Mouse (Mus musculus) left cerebral cortex, postnatal 36 days (tissue): Measurements from ENCODE around the gene Polr1d. TPM values are rescaled to one million over a fixed set of nuclear protein-coding genes. Genes with fewer than 3 reads are reported as not detected.

Experiments
- DNase-seq, 2 experiments: peaks; one replicate each; pipeline ENCODE4 v3.0.0; 2021 to 2022; ENCODE audit warnings: low spot score in 2 of 2, mixed read lengths in 1 of 2
- intact Hi-C: fragments of 180-260 bp; cut with DNase I; formaldehyde crosslinking; loops from one replicate; pipeline ENCODE4 v1.15.1; 2025
- total RNA-seq, 2 experiments: library from RNA; stranded (reverse); gene quantifications; 2 replicates each; pipeline ENCODE4 v1.2.3; 2021

Polr1d gene
- total RNA-seq, 2 experiments from 2014 or later, result 61.3 to 78.1 TPM

DNA sequence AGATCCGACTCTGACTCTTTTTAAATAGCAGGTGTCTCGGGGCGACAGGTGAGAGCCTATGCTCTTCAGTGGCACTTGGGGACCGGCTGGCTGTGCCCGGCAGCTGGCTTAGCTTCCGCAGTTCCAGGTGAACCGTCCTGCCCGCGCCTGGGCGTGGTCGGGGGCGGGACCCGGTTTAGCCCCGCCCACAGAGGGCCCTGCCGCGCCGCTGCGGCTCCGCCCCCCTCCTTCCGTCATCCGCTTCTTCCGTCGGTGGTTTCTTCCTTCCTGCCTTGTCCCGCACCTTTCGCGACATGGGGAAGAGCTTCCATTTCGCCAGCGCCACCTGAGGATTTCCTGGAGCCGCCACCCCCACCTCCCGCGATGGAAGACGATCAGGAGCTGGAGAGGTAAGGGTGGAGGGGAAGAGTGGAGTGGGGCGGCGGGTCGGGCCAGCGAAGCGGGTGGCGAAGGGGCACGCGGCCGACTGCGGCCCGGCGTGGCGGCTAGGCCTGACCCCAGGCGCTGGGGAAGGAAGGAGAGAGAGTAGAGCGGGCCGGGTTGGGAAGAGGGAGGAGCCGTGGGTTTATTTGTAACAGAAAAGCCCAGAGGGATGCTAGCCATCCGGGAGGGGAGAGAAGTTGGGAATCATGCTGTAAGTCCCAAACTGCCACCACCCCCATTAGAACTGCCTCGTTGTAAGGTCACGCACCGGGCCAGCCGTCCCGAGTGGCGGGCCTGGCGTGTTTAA lies 620 bp downstream of the Polr1d start:
- peak; percentile 87 to 90 for DNase-seq
- intact Hi-C loops, result loop anchor here (2.0 to 5.0 kb wide), 3 partner anchors 41 to 130 kb away; partner anchors contain the start of gene Gtf3a

DNA sequence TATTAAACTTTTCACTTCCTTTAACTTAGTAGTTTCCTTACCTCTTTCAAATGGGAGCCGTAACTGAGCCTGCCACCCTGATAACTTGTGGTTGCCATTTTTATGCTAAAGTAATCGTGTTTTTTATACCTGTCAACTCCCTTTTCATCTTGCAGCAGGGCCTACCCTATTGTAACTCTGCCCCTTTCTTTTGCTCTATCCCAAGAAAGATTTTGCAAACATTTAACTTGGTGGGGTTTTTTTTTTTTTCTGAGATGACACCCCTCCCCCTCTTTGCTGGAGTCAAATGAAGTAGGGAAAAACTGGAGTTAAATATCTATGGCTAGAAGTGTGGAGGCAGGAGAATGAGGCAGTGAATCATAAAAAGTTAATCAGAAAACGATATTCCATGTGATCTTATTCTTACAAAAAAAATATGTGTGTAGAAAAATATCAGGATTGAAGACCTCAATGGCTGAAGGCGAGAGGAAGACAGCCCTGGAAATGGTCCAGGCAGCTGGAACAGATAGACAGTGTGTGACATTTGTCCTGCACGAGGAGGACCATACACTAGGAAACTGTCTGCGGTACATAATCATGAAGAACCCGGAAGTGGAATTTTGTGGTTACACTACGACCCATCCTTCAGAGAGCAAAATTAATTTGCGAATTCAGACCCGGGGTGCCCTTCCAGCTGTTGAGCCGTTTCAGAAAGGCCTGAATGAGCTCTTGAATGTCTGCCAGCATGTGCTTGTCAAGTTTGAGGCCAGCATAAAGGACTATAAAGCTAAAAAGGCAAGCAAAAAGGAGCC lies 1.5 kb downstream of the Polr1d start:
- DNase-seq, result no peak
- intact Hi-C loops, result loop anchor here (5.0 kb wide), 2 partner anchors 91 to 131 kb away; partner anchors contain the start of gene Gtf3a

DNA sequence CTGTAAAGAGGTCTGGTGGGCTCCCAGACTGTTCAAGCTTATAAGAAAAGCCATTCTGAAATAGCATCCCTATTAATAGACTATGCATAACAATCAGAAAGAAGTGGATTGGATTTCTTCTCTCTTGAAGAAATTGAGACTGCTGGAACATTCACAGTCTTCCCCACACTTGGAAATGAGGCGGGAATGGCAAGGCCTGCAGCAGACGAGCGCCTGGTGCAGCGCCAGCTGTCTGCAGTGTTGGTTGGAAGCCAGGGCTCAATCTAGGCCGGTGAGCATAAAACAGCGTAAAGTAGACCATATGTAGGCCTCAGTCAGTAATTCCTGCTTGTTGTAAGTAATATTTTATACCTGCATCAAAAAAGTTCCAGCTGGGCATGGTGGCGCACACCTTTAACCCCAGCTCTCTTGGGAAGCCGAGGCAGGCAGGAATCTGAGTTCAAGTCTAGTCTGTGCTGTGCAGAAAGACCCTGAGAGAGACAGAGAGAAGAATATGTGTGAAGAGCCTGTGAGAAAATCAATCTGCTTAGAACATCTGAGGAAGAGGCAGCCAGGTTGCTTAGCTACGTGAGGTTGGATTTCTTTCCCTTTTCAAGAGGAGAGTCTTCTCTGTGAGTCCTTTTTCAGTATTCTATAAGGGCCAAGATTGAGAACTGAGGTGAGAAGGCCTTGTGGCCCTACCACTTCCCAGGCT lies 8.5 kb downstream of the Polr1d start:
- DNase-seq, result peak; percentile 78 to 83

DNA sequence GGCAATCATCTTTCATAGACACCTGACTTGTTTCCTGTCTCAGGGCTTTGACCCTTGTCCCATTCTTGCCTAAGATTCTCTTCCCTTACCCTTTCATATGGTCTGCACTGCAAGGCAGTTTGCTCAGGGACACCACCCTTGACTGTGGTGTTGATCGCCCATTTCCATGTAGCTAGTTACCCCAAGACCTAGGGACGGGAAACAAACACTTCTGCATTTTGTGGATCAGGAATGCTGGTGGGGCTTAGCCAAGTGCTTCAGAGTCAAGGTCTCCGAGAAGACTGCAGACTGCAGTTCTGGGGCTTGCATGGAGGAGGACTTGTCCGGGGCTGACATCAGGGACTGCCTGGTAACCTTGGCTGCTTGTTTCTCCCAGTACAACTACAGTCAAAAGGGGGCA lies 10.0 kb downstream of the Polr1d start:
- DNase-seq, result no peak
- intact Hi-C loops, result no loop called here

More for the DNA sequence above, 8.5 kb downstream of the Polr1d start:
- intact Hi-C loops, result no loop called here

DNA sequence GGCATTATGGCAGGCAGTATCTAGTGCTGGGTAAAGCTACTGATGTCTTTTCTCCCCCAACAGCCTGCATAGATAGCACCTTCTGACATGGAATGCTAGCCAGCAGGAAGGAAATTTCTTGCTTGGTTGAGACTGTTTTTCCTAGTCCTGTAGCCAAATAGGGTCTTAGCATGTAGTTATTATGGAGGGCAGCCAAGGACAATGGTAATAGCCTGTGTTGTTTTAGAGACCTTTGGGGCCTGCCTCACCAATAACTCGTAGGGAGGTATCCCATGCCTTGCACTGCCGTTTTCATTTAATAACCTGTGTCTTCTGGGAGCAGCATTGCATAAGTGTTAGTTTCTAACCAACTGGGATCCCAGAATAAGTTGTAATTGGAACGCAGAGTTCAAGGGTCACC lies 13.0 kb downstream of the Polr1d start:
- no peak for DNase-seq
- intact Hi-C loops, result no loop called here

DNA sequence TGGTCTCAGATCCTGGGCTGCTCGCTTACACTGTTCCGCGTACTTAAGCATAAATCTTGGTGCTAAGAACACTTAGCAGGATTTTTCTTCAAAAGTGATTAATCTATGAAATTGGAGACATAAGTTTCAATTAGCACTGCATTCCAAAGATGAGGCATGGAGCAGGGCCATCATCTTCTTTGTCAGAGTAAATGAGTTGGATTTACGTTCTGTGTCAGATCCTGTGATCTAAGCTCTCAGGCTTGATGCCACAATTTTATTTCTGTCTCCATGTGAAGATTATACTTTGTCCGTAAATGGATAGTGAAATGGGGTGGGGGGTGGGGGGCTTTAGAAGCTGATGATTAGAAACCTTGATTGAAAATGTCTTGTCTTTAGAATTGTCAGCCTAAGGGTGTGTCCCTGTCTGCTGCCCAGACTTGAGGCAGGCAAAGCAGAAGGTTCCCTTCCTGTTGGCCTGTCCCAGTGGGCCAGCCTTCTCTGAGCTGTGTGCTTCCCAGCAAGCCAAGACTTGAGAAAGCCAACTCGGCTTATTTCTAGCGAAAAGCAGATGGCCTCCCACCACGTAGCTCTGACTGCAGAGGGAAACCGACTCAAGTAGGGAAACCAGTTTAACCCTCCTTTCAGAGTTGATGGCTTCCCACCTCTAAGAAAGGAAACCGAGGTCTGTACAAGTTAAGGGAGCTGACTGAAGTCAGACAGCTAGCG lies 13.6 kb downstream of the Polr1d start:
- intact Hi-C loops, result no loop called here
- DNase-seq, result peak in 1 of 2 experiments; percentile 25

DNA sequence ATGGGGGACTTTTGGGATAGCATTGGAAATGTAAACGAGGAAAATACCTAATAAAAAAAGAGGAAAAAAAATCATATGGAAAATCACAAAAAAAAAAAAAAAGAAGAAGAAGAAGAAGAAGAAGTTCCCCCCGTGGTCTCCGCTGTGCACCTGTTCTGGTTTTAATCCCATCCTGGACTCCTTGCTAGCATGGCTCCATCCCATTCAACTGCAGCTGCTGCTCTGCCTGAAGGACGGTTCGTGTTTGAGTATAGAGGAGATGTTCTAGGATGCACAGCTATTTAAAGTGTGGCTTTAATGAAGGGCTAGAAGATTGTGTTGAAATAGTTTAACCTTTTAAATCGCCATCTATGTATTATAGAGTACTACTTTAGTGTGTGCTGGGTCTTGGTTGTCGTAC lies 15.6 kb downstream of the Polr1d start:
- intact Hi-C loops, result no loop called here

DNA sequence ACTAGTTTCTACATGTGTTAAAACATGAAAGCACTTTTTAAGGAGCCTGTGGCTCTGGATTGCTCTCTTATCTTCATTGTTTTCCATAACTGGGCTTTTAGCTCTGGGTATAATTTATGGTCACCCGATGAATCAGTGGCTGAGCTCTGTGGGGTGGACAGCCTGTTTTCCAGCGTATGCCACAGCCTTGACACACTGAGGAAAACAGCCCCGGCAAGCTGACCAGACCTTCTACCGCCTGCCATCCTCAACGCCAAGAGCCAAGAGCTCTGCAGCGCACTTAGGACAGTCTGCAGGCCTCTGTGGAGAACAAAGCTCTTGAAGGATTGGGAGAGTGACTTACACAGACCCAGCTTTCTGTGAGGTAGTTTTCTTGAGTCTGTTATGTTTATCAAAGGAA lies 17.4 kb downstream of the Polr1d start:
- no peak for DNase-seq
- intact Hi-C loops, result no loop called here

More for the DNA sequence above, 15.6 kb downstream of the Polr1d start:
- no peak for DNase-seq

DNA sequence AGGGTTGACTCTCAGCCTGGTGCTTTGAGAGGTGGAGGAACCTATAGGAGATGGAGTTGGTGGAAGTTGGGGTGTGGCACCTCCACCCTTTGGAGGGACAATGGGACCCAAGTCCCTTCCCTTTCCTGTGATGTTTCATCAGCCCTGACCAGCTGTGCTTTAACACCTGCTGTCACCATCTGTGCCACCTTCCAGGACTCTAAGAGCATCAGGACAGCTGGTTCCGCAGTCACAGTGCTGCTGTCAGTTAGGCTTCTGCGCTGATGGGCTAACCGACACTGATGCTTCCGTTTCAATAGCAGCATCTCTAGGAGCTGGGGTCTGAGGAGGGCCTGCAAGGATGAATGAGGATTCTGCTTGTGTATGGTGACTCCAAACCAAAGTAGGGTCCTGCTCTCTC lies 19.7 kb downstream of the Polr1d start:
- DNase-seq, result no peak
- intact Hi-C loops, result no loop called here

DNA sequence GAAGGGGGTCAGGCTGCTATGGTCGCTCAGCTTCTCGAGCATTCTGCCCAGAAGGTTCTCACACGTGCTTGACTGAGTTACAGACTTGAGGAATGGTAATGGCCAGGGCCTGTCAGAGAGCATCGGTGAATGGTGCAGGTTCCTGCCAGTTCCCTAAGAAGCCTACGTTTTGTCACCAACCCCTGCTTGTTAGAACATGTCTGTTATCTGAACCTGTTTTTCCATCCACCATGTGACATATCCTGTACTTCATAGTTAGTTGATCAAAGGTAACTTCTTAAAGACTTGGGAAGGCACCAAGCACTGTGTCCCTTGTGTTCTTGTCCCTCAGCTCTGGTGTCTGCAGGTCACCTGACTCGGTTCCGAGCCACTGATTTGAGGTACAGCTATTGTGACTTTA lies 21.8 kb downstream of the Polr1d start:
- no peak for DNase-seq
- intact Hi-C loops, result no loop called here

DNA sequence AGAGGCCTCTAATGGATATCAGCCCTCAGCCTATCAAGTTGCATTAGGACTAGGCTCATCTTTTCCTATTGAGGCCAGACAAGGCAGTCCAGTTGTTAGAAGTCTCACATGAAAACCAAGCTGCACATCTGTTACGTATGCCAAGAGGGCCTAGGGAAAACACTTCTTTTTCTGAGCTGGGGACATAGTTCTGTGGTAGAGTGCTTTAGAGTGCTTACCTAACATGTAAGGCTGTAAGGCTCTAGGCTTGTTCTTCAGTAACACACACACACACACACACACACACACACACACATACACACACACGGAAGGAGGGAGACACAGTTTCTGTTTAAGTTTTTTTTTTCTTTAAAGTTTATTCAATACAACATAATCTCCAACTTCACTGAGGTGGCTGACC lies 23.3 kb downstream of the Polr1d start:
- no peak for DNase-seq
- intact Hi-C loops, result no loop called here

DNA sequence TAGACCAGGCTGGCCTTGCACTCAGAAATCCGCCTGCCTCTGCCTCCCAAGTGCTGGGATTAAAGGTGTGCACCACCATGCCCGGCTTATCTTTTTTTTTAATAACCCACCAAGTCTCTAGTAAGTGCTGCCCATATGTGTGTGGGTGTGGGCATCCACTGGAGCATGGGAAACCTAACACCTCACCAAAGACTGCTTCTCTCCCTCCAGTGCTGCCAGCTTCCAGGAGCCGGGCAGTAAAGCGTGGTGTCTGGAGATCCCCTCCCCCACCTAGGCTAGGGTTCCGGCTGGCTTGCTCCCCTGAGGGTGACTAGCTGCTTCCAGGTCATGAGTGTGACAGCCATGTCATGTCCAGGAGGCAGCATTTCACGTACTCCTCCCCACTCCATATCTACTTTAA lies 25.4 kb downstream of the Polr1d start:
- no peak for DNase-seq
- intact Hi-C loops, result no loop called here

DNA sequence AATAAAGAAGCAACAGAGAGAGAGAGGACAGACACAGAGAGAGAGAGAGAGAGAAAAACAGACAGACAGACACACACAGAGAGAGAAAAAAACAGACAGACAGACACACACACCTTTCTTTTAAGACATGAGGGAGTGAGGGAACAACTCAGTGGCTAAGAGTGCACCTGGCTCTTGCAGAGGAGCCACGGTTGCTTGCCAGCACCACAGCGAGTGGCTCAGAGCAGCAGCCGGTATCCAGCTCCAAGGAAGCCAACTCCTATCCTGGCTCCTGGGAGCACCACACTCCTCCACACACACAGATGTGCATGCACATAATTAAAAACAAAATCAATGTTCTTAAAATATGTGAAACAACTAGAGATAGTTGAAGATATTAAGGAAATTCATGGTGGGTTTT lies 30.4 kb downstream of the Polr1d start:
- intact Hi-C loops, result no loop called here
- DNase-seq, result no peak

DNA sequence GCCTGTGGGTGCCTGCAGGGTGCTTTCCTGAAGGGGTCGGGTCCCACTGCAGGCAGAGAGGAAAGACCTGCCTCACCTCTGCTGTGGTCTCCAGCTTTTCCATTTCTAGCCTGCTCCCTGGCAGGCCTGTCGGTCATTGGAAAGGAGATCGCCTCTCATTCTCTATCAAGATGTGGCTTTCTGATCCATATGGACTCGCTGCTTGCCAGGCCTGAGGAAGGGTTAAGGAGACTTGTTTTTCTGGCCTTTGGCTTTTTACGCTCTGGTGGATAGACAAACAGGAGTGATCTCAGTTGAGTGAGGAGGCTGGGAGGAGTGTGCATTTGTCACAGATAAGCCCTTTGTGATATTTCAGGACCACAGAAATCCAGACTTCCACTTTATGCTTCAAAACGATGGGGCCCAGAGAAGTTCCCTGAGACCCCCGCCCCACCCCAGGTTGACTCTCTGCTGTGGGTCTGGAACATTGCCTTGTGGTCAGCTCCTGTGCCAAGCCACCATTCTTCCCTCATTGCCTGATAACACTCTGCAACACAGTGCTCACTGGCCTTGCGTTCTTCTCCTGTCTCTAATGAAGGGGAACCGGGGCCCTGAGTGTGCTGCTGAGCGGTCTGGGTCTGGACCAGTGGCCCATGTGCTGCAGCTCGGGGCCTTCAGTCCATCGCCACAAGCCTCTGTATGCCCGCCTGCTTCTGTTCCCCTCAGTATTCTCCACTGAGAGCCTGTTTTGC lies 32.2 kb downstream of the Polr1d start:
- no peak for DNase-seq
- intact Hi-C loops, result no loop called here

DNA sequence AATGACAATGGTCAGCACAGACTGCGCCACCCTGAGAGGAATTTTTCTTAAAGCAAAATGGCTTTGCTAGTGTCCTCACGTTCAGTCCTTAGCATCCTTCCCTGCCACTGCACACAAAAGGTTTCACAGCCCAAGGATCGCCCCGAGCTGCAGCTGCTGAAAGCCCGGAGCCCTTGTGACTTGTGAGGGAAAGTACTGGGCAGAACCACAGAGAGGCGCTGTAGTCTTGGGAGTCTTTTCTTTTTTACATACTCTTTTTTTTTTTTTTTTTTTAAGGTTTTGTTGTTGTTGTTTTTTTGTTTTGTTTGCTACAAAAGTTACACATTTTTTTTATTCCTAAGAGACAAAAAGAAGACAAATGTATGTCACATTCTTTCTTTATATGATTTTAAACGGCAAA lies 37.9 kb downstream of the Polr1d start:
- intact Hi-C loops, result no loop called here
- DNase-seq, result no peak

DNA sequence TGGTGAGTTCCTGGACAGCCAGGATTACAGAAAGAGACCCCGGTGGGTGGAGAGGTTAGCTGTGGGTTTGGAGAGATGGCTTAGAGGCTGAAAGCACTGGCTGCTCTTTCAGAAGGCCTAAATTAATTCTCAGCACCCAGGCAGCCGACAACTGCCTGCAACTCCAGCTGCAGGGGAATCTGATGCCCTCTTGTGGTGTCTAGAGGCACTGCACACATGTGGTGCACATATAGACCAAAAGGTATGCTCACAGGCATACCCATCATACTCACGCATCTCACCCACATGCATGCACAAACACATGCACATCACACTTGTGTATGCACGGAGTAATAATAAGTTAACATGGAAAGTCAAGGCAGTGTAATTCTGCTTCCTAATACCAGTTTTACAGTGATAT lies 38.8 kb downstream of the Polr1d start:
- intact Hi-C loops, result no loop called here

DNA sequence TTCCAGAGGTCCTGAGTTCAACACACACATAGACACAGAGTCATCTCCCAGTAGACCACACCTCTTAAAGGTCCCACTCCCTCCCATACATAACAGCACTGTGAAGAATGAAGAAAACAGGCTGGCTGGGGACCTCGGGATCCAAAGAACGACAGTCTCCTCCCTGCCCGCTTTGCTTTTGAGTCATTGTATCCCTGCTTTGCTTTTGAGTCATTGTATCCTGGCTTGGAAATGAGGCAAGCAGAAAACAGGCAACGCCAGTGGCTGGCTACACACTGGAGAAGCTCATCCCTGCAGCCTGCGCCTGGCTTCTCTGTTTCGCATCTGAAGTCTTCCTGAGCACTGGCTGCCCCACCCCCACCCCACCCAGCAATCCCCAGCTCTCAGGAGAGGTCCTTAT lies 40.2 kb downstream of the Polr1d start:
- intact Hi-C loops, result no loop called here
- no peak for DNase-seq

More for the DNA sequence above, 38.8 kb downstream of the Polr1d start:
- no peak for DNase-seq

DNA sequence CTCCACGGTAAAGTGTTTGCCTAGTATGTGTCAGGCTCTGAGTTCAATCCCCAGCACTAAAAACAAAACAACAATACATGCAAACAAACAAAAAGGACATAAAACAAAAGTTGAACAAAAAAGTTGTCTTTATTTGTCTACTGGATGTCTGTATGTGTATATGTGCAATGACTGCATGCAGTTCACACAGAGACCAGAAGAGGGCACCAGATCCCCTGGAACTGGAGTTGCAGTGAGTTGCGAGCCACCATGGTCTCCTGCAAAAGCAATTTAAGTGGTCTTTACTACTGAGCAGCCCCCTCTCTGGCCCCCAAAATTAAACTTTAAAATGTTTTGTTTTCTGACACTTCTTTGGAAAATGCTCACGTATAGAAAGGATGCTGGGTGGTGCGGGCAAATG lies 44.3 kb downstream of the Polr1d start:
- intact Hi-C loops, result no loop called here

DNA sequence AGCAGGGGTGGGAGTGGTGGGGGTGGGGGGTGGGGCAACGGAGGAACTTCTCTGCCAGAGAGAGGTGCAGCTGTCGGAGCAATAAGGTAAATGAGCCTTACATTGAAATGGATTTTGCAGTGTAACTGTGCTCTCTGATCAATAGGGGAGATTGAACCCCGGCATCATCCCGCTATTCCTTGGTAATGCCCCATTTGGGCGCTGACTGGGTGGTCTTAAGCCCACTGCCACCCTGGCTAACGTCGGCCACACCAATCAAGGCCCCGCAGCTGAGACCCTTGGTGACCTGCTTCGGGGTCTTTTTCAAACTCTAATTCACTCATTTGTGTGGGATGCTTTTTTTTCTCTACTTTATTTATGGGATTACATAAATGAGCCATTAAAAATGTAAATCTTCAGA lies 47.9 kb downstream of the Polr1d start:
- intact Hi-C loops, result no loop called here
- DNase-seq, result no peak

More for the DNA sequence above, 44.3 kb downstream of the Polr1d start:
- no peak for DNase-seq
